Mouse (Mus musculus) right cerebral cortex, adult 2 months (tissue): ENCODE data around the gene Vinac1.

Experiments
- DNase-seq, 2 experiments: peaks; one replicate each; pipeline ENCODE4 v3.0.0; 2021 to 2022; ENCODE audit warnings: low spot score in 2 of 2

The Vinac1 gene

DNA sequence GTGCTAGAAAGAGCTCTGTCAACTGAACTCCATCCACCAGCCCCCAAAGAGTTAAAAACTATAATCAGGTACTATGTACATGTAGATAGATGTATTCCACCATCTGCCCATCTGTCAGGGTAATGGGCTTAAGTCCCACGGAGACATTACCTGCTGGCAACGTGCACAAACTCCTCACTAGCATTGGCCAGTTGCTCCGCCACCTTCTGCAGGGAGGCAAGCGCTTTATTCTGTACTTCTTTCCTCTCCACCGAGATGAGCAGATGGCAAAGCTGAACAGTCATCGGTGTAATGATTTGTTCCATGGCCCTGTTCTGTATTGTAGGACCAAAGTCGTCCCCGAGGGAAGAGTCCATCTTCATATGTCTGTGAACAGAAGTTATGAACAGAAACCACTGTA is at the start of gene Vinac1:
Vinac1 (minus strand) TSS at position 362 of the 400 bp plus-strand sequence.
- DNase-seq = no peak

DNA sequence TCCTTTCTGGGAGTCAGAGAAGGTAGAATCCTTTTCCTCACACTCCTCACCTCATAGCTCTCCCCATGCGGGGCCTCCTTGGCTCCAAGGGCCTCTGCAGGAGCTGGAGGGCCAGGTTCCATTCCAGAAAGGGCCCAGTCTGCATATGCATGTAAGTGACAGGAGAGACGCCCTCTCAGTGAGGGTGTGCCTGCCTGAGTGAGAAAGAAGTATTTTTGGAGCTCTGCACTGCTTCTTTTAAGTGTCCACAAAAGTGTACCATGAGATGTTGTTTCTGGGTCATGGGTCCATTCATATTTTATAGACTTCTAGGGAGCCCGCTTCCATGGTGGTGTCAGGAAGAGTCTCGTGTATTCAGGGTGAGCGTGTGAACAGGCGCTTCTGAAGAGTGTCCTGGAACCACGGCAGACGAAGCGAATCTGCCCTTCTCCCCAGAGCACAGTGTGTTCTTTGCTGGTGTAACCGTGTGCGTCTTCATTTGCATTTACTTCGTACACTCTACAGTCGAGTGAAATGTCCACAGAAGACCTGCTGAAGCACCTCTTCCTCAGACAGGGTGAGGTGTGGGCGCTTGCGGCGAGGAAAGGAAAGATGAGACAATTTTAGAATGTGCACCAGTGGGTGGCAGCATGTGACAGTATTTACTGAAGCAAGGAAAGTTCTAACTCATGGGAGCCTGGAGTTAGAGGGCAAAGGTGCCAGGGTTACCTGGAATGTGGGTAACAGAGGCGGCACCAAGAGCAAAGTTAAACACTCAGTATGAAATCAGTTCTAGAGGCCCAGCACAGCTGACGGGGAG is 46.2 kb upstream of the Vinac1 start:
- DNase-seq = peak; percentile 65 to 71

DNA sequence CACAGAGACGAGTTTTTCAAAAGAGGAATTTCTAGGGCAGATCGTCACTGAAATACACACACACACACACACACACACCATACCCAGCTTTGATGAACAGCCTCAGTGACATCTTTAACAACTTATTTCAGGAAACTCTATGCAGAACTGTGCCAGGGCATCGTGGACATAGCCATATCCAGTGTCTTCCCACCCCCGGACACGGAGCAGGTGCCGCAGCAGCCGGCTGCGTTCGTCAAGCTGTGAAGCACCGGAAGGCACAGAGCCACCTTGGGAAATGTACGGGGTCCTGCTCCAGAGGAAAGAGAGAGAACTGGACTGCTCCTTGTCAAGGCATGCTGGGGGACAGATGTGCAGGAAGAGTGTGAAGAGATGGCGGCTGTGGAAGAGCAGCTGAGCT is 44.8 kb upstream of the Vinac1 start:
- DNase-seq = peak; percentile 52 to 53

DNA sequence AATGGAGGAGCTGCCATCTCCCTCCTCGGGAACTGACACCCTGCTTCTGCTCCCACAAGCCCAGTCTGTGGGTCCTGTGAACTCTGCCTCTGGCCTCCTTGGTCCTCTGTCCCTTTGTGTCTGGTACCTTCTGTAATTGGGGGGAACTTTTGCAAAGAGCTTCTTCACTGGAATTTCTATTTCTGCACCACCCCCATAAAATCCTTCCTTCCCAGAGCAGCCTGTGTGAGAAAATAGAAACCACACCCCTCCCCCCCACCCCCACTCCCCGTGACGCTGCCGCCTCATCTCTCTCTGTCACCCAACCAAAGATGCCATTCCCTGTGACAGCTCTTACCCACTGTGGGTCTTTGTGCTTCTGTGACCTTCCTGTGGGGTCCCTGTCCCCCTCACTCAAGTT is 42.4 kb upstream of the Vinac1 start:
- no peak for DNase-seq

DNA sequence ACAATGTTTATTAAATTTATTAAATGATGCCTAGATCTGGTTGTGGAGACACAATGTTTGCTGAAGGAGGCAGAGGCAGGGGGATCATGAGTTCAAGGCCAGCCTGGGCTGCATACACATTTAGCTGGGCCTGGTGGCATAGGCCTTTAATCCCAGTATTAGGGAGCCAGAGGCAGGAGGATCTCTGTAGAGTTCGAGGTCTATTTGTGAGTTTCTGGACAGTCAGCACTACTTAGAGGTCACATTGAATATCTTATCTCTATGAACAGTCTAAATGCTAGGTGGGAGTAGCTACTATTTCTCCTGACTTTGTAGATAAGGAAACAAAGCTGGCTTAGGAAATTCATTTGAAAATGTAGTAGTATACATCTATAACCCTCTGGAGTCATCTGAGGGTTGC is 39.5 kb upstream of the Vinac1 start:
- DNase-seq = no peak

DNA sequence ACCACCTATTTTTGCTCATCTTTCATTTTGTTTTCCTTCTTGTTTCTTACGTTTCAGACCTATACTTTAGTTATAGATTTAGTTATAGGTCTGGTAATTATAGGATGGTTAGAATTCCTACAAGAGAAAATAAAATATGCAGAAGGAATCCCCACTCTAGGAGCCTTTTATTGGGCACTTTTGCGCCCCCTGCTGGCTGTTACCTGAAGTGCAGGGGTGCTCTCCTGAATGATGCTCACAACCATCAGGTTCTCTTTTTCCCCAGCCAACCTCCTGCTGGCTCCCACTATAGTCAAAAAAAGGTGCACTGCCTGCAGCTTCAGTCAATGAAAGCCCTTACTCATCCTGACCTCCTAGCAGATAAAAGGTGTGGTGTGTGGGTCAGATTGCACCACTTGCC is 37.0 kb upstream of the Vinac1 start:
- no peak for DNase-seq

DNA sequence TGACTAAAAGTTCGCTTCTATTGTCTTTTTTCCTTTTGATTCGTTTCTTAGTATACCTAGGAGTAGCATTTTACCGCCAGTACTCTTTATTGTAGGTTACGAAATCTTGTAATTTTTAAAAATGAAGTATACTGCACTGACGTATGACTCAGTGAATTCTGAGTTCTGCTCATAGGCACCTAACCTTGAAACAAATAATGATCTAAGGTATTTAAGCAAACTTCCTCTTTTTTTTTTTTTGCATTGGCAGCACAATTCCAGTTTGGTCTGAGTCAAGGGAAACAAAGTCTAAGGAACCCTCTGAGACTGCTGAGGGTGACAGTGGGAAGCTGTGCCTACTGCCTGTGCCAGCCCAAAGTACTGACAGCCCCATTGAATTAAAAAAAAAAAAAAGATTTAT is 35.5 kb upstream of the Vinac1 start:
- DNase-seq = no peak

DNA sequence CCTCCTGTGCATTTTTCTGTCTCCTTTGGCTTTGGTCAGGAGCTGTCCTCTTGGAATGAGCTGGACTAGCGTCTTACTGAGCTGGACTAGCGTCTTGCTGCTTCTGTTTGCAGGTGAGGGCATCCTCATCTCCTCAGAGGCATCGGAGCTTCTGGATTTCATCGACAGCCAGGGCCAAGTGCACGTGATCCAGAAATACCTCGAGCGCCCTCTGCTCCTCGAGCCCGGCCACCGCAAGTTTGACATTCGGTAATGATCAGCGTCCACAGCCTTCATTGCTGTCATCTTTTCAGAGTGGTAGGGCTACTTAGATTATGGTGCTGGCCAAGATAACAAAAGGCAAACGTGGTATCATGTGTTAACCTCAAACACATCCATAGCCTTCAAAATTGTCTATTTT is 33.1 kb upstream of the Vinac1 start:
- no peak for DNase-seq

DNA sequence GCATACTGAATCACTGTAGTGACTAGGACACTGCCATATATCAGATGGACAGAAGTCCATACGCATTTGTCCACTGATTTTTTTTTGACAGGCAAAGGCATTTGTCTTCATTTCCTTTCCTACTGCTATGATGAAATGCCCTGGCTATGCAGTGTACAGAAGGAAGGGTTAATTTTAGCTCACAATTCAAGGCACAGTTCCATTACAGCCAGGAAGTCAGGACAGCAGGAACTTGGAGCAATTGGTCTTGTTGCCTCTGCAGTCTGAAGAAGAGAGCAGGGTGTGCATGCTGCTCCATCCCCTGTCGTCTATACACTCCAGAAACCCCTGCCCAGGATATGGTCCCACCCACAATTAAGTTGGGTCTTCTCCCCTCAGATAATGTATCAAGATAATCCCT is 31.2 kb upstream of the Vinac1 start:
- DNase-seq = no peak

DNA sequence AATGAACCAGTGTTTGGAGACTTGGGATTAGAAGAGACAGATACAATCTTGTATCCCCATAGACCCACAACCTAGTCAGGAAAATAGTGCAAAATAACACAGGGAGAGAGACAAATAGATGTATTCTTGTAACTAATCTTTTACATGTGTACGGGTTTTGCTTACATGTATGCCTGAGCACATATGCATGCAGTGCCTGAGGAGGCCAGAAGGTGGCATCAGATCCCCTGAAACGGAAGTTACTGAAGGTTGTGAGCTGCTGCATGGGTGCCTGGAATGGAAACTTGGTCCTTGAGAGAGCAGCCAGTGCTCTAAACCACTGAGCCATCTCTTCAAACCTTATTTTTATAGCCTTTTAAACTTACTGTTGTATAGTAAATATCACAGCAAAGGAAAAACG is 30.3 kb upstream of the Vinac1 start:
- DNase-seq = no peak

DNA sequence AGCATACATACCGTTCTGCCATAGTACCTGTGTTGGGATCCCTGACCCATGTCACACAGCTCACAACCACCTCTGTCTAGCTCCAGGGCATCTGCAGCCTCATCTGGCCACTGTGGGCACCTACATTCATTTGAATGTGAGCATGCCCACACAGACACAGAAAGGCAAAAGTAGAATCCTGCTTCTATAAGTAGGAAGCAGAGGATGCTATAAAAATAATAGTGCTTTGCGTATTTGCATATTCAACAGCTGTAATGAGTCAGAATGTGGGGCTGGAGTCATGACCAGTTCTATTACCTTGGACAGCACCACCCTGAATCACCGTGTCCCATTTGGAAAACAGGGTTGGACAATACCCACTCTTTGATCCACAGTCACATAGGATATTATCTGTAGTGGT is 22.3 kb upstream of the Vinac1 start:
- DNase-seq = peak in 1 of 2 experiments; percentile 25

DNA sequence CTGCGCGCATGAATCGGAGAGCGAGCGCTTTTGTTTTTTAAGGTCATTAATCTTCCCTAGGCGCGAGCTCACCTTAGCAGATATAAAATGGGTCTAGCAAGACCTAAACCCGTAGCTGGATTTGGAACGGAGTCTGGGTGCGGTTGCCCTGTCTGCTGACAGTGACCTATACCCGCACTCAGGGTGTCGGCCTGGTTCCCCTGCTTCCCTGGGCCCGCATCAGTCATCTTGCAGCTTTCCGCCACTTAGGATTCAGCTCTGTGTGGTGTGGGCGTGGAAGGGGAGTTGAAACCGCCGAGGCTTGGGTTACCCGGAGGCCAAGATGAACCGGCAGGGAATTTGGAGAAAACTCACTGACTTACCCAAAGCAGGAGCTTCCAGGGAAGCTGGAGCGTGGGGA is 18.4 kb upstream of the Vinac1 start:
- DNase-seq = peak; percentile 57 to 65

DNA sequence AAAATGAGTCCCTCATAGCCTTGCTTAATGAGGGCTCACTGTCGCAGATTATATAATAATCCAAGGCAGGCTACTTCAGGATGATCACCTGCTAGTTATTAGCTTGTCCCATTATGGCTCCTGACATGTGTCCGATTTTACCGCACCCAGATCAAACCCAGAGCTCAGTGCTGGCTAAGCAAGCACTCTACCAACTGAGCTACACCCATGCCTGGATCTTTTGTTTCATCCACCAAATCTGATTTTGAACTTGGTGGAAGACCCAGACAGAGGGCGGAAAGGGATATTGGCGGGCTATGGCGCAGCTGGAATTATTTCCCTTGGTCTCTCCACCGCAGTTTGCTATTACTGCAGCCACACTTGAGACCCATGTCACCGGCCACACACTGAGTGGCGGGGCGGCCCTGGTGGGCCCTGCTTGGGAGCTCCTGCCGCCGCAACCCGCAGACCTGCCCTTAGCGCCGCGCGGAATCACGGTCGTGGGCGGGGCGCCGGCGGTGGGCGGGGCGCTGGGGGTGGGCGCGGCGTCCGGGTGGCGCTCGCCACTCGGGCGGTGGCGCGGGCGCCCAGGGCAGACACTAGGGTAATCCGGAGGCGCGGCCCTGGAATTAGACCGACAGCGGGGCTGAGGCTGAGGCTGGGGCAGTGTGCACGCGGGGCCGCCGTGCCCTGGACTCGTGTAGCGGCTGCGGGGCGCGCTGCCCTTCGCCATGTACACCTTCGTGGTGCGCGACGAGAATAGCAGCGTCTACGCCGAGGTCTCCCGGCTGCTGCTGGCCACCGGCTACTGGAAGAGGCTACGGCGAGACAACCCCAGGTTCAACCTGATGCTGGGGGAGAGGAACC is 17.7 kb upstream of the Vinac1 start, which contains the start of gene Ttl:
Ttl (plus strand) TSS at position 506 of the 846 bp plus-strand sequence.
- DNase-seq = peak; percentile 66 to 74

DNA sequence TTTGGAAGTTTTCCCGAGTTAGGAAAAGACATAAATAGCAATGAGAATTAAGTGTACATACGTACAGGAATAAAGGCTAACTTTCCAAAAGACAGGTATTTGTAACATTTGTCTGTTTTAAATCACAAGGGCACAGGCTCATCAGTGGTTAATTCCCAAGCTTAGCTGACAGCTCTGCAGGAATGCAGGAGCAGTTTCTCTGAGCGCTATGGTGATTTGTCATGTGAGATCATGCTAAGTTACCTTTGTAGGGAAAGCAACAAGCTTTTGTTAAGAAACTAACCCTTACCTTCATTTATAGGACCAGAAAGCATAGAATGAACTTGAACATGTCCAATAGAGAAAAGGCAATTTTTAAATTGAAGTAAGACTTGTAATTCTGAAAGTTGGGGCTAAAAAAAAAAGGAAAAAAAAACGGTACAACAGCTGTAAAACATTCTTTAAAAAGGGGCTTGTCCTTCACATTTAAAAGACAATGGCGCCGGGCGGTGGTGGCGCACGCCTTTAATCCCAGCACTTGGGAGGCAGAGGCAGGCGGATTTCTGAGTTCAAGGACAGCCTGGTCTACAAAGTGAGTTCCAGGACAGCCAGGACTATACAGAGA is 13.6 kb upstream of the Vinac1 start:
- DNase-seq = no peak

DNA sequence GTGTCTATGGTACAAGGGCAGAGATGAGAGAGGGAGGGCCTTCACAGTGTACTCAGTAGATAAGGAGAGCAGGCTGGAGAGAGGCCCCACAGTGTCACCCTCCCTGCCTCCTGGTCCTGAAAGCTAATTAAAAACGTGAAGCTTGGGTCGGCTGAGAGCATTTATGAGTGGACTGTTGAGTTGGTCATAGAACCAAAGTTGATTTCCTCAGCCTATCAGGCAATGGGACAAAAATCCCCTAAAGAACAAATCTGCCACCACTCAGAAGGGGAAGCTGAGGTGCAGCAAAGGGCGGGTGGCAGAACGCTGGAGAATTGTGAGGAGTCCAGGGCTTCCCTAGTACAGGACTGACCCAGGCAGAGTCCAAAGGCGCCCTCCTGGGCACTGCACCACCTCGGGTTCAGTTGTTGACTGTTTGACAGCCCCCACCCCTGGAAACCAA is 10.0 kb upstream of the Vinac1 start:
- no peak for DNase-seq

DNA sequence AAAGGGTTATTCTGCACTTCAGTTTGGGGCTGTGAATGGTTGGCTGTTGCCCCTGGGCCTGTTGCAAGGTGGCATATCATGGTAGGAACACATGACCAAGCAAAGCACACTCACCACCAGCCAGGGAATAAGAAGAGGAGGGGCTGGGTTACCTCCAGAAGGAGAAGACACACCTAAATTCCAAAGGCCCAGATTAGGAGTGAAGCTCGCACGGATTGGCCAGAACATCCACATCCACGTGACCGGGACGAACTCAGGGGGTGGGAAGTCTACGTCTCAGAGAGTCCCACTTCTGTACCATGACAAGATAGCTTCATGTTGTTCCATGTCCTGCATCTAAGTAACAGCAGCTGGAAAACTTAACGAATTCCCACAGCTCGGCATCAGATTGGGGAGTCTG is 9.3 kb upstream of the Vinac1 start:
- no peak for DNase-seq

DNA sequence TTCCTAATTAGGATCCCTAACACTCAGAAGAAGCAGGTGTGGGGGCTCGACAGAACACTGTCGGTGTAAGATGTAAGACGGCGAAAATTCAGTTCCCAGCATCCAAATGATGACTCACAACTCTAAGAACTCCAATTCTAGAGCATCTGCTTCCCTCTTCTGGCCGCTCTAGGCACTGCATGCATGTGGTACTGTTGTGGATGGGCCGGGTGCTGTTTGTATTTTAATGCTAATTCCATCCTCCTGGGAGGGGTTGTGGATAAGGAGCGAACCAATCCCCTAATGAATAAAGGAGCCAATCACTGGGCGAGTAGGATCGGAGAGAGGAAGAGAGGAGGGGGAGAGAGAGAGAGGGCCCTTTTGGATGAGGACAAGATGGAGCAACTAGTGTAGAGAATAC is 8.6 kb upstream of the Vinac1 start:
- DNase-seq = peak in 1 of 2 experiments; percentile 18

DNA sequence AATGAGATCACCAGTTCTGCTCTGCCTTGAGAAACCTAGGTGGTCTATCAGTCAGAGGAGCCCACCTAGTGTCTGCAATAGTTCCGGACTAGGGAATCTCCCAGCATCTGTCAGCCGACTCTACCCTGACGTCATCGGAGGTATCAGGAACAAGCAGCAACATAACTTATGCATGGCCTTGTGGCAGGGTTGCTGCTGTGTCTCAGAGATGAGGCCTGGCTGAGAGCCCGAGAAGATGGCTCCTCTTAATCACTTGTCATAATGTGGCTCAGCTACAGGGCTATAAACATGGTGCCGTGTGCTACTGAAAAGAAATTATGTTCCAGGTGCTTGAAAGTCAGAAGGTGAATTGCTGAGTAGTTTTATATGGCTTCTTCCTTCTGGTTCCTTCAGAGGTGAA is 7.8 kb upstream of the Vinac1 start:
- DNase-seq = no peak

DNA sequence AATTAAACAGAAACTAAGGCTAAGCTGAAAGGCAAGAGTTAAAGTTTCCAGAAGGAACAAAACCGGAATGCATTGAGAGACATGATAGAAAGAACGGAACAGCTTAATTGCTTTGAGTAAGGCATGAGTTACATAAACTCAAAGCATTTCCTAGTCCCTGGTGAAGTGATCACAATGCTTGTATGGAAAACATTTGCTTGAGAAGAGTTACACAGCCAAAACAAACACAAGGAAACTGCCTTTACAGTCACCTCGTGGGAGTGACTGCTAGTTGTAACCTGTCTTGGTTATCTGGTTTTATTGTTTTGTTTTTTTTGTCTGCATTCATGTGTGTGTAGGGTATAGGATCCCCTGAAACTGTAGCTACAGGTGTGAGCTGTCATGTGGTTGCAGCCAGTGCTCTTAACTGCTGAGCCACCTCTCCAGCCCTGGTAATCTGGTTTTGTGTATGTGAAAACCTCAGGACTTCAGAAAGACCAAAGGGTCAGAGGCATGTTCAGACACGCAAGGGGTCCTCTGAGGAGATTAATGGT is 4.5 kb upstream of the Vinac1 start:
- no peak for DNase-seq

DNA sequence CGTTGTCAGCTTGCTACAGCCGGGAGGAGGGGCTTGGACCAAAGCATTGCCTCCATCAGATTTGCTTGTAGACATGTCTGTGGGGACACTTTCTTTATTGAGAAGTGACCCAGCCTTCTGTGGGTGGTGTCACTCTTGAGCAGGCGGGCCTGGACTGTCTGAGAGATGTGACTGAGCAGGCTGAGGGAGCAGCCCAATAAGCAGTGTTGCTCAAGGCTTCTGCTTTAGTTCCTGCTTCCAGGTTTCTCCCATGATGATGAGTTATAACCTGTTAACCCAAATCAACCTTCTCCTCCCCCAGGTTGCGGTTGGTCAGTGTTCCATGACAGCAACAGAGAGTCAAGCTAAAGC is 1.2 kb downstream of the Vinac1 start:
- no peak for DNase-seq

DNA sequence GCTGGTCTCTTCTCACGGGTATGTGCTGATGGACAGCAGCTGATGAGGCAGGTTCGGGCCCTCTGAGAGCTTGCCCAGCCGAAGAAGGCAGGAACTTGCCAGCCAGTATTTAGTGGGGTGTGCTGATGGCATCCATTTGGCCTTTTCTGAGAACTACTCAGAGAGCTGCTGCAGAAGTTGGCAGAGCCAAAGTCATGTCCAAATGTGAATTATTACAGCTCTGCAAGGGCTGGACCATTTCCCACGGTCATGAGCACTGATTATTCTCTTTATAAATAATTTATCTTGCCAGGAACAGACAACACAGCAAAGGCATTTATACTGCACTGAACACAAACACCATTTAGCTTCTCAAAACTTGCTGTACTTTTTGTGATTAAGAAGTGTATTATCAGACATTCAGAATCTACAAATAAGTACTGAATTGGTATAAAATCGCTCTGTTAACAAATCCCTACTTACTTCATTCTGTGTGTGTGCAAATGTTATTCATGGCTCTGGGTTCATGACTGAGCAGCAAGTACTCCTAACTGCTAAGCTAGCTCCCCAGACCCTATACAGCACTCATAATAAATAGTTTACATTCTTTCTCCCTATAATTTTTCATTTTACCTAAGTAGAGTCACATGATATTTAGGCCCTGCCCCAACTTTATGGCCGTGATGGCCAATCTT is 1.7 kb downstream of the Vinac1 start:
- no peak for DNase-seq

DNA sequence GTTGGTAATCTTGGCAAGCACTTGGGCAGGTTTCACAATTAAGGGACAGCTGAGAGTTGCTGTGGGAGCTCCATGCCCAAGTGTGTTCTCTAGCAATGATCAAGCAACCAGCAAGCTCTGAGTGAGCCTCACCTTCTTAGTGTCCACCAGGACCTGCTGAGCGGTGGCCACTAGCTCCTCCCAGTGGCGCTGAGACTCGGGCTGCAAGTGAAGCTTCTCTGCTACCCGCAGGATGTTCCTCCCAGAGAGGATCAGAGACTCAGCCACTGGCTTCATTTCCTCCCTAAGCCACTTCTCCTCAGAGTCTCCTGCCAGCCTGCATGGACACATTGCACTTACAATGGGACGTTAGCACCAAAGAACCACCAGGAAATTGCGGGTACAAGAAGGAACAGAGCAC is 7.4 kb downstream of the Vinac1 start:
- DNase-seq = no peak
